Mouse (Mus musculus) liver, embryonic 12.5 days (tissue): ENCODE data around the gene Fam178b. TPM values are rescaled to one million over a fixed set of nuclear protein-coding genes. Genes with fewer than 3 reads are reported as not detected.

Experiments used
- ATAC-seq: fragments of 200-750 bp; cut with Nextera tagmentation; 2 replicates; pipeline ENCODE4 v1.8.0; 2017; ENCODE audit warnings: moderate number of reproducible peaks, mild to moderate bottlenecking, moderate library complexity
- H3K27ac ChIP-seq: fragments of 300-500 bp; sonication (generic); 2 replicates; pipeline ENCODE4 v1.5.1; 2016; ENCODE audit warnings: mild to moderate bottlenecking
- H3K27me3 ChIP-seq: fragments of 300-500 bp; sonication (generic); replicated peaks from 2 replicates; pipeline ENCODE4 v1.6.1; 2016; ENCODE audit warnings: mild to moderate bottlenecking, moderate library complexity
- H3K36me3 ChIP-seq: fragments of 300-500 bp; sonication (generic); 2 replicates; pipeline ENCODE4 v1.6.1; 2016; ENCODE audit warnings: mild to moderate bottlenecking, moderate library complexity
- H3K4me1 ChIP-seq: fragments of 300-500 bp; sonication (generic); 2 replicates; pipeline ENCODE4 v1.6.1; 2016
- H3K4me2 ChIP-seq: fragments of 300-500 bp; sonication (generic); 2 replicates; pipeline ENCODE4 v1.6.1; 2016; ENCODE audit warnings: mild to moderate bottlenecking, moderate library complexity
- H3K4me3 ChIP-seq: fragments of 300-500 bp; sonication (generic); 2 replicates; pipeline ENCODE4 v1.5.1; 2016; ENCODE audit warnings: mild to moderate bottlenecking, moderate library complexity
- H3K9ac ChIP-seq: fragments of 300-500 bp; sonication (generic); 2 replicates; pipeline ENCODE4 v1.6.1; 2016; ENCODE audit warnings: mild to moderate bottlenecking, moderate library complexity
- H3K9me3 ChIP-seq: fragments of 300-500 bp; sonication (generic); replicated peaks from 2 replicates; pipeline ENCODE4 v1.6.1; 2016; ENCODE audit warnings: mild to moderate bottlenecking, moderate library complexity
- WGBS: fragments of 180-500 bp; shearing (Covaris S2); methylation state at CpG from one replicate; pipeline ENCODE4 v1.1.7; 2016; ENCODE audit not compliant: insufficient replicate concordance; 5-methylcytosine and 5-hydroxymethylcytosine counted together
- polyA plus RNA-seq: library from polyadenylated mRNA; unstranded; fragments of >200 nt; fragmentation: Nextera tagmentation; extraction: Ambion mirVana; gene quantifications from 2 replicates; pipeline ENCODE4 v1.2.1, GENCODE M21; 2016

The Fam178b gene
- polyA plus RNA-seq, 1 experiment from 2014 or later: not detected

- Histone ChIP-seq H3K9me3 (no peaks in the 10 kb centered on the region), H3K27ac (no peak overlapping the region), H3K4me2 (no peak overlapping the region), H3K27me3 (peaks cover 38% of the 10 kb centered on the region), H3K36me3 (no peaks in the 10 kb centered on the region), H3K4me1 (peaks cover 16% of the 10 kb centered on the region), H3K9ac (no peak overlapping the region), H3K4me3 (no peak overlapping the region)
- WGBS: 61% methylated on average over 4 of the region's 4 CpGs
- no peak for ATAC-seq
These were observed 114.2 kb downstream of the Fam178b start for GRCm38 (mm10) chr1:36568776-36569175.

- Histone ChIP-seq H3K36me3 (no peaks in the 10 kb centered on the region), H3K4me2 (no peak overlapping the region), H3K9me3 (no peaks in the 10 kb centered on the region), H3K27me3 (peaks cover 45% of the 10 kb centered on the region), H3K9ac (no peak overlapping the region), H3K4me1 (peaks cover 21% of the 10 kb centered on the region), H3K27ac (no peak overlapping the region), H3K4me3 (no peak overlapping the region)
- 59% methylated on average over 21 of the region's 21 CpGs for WGBS
- no peak for ATAC-seq
These were observed 115.0 kb downstream of the Fam178b start for GRCm38 (mm10) chr1:36567818-36568603.

- Histone ChIP-seq H3K36me3 (no peaks in the 10 kb centered on the region), H3K4me3 (no peak overlapping the region), H3K27ac (no peak overlapping the region), H3K27me3 (peaks cover 56% of the 10 kb centered on the region), H3K9ac (no peak overlapping the region), H3K9me3 (no peaks in the 10 kb centered on the region), H3K4me2 (no peak overlapping the region), H3K4me1 (peaks cover 25% of the 10 kb centered on the region)
- 3% methylated on average over 2 of the region's 2 CpGs for WGBS
- ATAC-seq: no peak
These were observed 116.6 kb downstream of the Fam178b start for GRCm38 (mm10) chr1:36566425-36566824.

GRCm38 (mm10) chr1:36564101-36564500, 118.9 kb downstream of the Fam178b start:
- Histone ChIP-seq H3K4me2 (no peak overlapping the region), H3K9ac (no peak overlapping the region), H3K9me3 (no peaks in the 10 kb centered on the region), H3K27ac (no peak overlapping the region), H3K36me3 (no peaks in the 10 kb centered on the region), H3K27me3 (peaks cover 62% of the 10 kb centered on the region), H3K4me3 (no peak overlapping the region), H3K4me1 (peaks cover 21% of the 10 kb centered on the region)
- ATAC-seq: no peak
- WGBS: 38% methylated on average over 6 of the region's 6 CpGs

GRCm38 (mm10) chr1:36563632-36564031, 119.4 kb downstream of the Fam178b start:
- Histone ChIP-seq H3K27me3 (peaks cover 67% of the 10 kb centered on the region), H3K9ac (no peak overlapping the region), H3K36me3 (no peaks in the 10 kb centered on the region), H3K4me2 (no peak overlapping the region), H3K27ac (no peak overlapping the region), H3K4me1 (peaks cover 21% of the 10 kb centered on the region), H3K4me3 (no peak overlapping the region), H3K9me3 (no peaks in the 10 kb centered on the region)
- no peak for ATAC-seq
- WGBS: 37% methylated on average over 4 of the region's 4 CpGs

- H3K4me2 ChIP-seq: no peak overlapping the region
- peaks cover 71% of the 10 kb centered on the region for H3K27me3 ChIP-seq
- no peak overlapping the region for H3K9ac ChIP-seq
- no peaks in the 10 kb centered on the region for H3K36me3 ChIP-seq
- H3K4me3 ChIP-seq: no peak overlapping the region
- no peak for ATAC-seq
- WGBS: 79% methylated on average over 2 of the region's 2 CpGs
- H3K9me3 ChIP-seq: no peaks in the 10 kb centered on the region
- H3K4me1 ChIP-seq: peaks cover 22% of the 10 kb centered on the region
- H3K27ac ChIP-seq: no peak overlapping the region
These were observed 119.8 kb downstream of the Fam178b start for GRCm38 (mm10) chr1:36563197-36563596.

- peaks cover 79% of the 10 kb centered on the region for H3K27me3 ChIP-seq
- ATAC-seq: no peak
- H3K9ac ChIP-seq: no peak overlapping the region
These were observed 120.6 kb downstream of the Fam178b start for GRCm38 (mm10) chr1:36562388-36562787.

GRCm38 (mm10) chr1:36560903-36561302, 122.1 kb downstream of the Fam178b start:
- 29% methylated on average over 6 of the region's 6 CpGs for WGBS
- Histone ChIP-seq H3K4me3 (no peak overlapping the region), H3K9ac (no peak overlapping the region), H3K27ac (no peak overlapping the region), H3K36me3 (no peaks in the 10 kb centered on the region), H3K4me1 (peaks cover 34% of the 10 kb centered on the region), H3K4me2 (no peak overlapping the region), H3K9me3 (no peaks in the 10 kb centered on the region), H3K27me3 (peaks cover 94% of the 10 kb centered on the region)
- ATAC-seq: no peak

More at GRCm38 (mm10) chr1:36562388-36562787, 120.6 kb downstream of the Fam178b start:
- no peak overlapping the region for H3K27ac ChIP-seq
- H3K36me3 ChIP-seq: no peaks in the 10 kb centered on the region
- WGBS: 45% methylated on average over 4 of the region's 4 CpGs
- no peaks in the 10 kb centered on the region for H3K9me3 ChIP-seq
- no peak overlapping the region for H3K4me3 ChIP-seq
- H3K4me2 ChIP-seq: no peak overlapping the region
- H3K4me1 ChIP-seq: peaks cover 30% of the 10 kb centered on the region

- H3K4me2 ChIP-seq: no peak overlapping the region
- no peak overlapping the region for H3K27ac ChIP-seq
- WGBS: 19% methylated on average over 5 of the region's 5 CpGs
- no peaks in the 10 kb centered on the region for H3K9me3 ChIP-seq
- peaks cover 100% of the 10 kb centered on the region for H3K27me3 ChIP-seq
- H3K4me3 ChIP-seq: no peak overlapping the region
- no peak for ATAC-seq
- H3K36me3 ChIP-seq: no peaks in the 10 kb centered on the region
- H3K4me1 ChIP-seq: peaks cover 44% of the 10 kb centered on the region
- no peak overlapping the region for H3K9ac ChIP-seq
These were observed 123.1 kb downstream of the Fam178b start for GRCm38 (mm10) chr1:36559888-36560287.

- H3K27me3 ChIP-seq: peaks cover 100% of the 10 kb centered on the region
- H3K4me3 ChIP-seq: no peak overlapping the region
These were observed 123.7 kb downstream of the Fam178b start for GRCm38 (mm10) chr1:36559256-36559655.

GRCm38 (mm10) chr1:36558031-36558993, 124.7 kb downstream of the Fam178b start, which contains the start of gene Sema4c:
TSS of gene Sema4c (minus strand) at chr1:36558349.
- H3K27ac ChIP-seq: peak within 1 kb of the TSS; percentile 76
- no peaks in the 10 kb centered on the region for H3K9me3 ChIP-seq
- peak within 1 kb of the TSS; percentile 61 for H3K4me3 ChIP-seq
- 1% methylated on average over 69 of the region's 69 CpGs for WGBS
- peaks cover 46% of the 10 kb centered on the region for H3K4me1 ChIP-seq
- peak; percentile 14; the same call in 1 of the 2 replicates for ATAC-seq
- H3K36me3 ChIP-seq: peaks cover 14% of the 10 kb centered on the region
- H3K9ac ChIP-seq: peak within 1 kb of the TSS; percentile 69
- H3K4me2 ChIP-seq: peak within 1 kb of the TSS; percentile 68
- H3K27me3 ChIP-seq: peaks cover 100% of the 10 kb centered on the region

More at GRCm38 (mm10) chr1:36559256-36559655, 123.7 kb downstream of the Fam178b start:
- no peak for ATAC-seq
- H3K36me3 ChIP-seq: 0 out of 2 replicates have a peak, but pooled peaks cover 5% of the 10 kb centered on the region
- no peaks in the 10 kb centered on the region for H3K9me3 ChIP-seq
- peaks cover 47% of the 10 kb centered on the region for H3K4me1 ChIP-seq
- no peak overlapping the region for H3K27ac ChIP-seq
- WGBS: 7% methylated on average over 4 of the region's 4 CpGs
- H3K9ac ChIP-seq: no peak overlapping the region
- peak overlapping the region; percentile 68; the same call in 1 of the 2 replicates for H3K4me2 ChIP-seq
